Mouse (Mus musculus) kidney, adult 2 months (tissue): ENCODE measurements around the gene Wnk1. TPM values are rescaled to one million over a fixed set of nuclear protein-coding genes. Genes with fewer than 3 reads are reported as not detected.
"Not testable (repeated sequence)": the region's sequence is repeated elsewhere in the genome, so short reads cannot be mapped to it uniquely, and the experiment has no call there.

Source experiments
- DNase-seq: peaks from one replicate; pipeline ENCODE4 v3.0.0; 2021
- H3K27ac ChIP-seq: fragments of 200-500 bp; 2 replicates; pipeline ENCODE4 v1.5.1; 2012; ENCODE audit warnings: low read depth, low read length, control low read depth, inconsistent platforms; ENCODE audit not compliant: insufficient read depth
- H3K27me3 ChIP-seq: fragments of 200-500 bp; replicated peaks from 2 replicates; pipeline ENCODE4 v1.6.1; 2012; ENCODE audit warnings: mild to moderate bottlenecking, moderate library complexity, low read length, inconsistent platforms; ENCODE audit not compliant: control insufficient read depth, insufficient read depth
- H3K36me3 ChIP-seq: fragments of 200-500 bp; 2 replicates; pipeline ENCODE4 v1.6.1; 2012; ENCODE audit warnings: mild to moderate bottlenecking, moderate library complexity, low read length, inconsistent platforms; ENCODE audit not compliant: control insufficient read depth, insufficient read depth
- H3K4me1 ChIP-seq: fragments of 200-500 bp; 2 replicates; pipeline ENCODE4 v1.6.1; 2011; ENCODE audit warnings: low read length; ENCODE audit not compliant: control insufficient read depth, insufficient read depth
- H3K4me3 ChIP-seq: fragments of 200-500 bp; 2 replicates; pipeline ENCODE4 v1.5.1; 2011; ENCODE audit warnings: mild to moderate bottlenecking, low read depth, low read length, control low read depth; ENCODE audit not compliant: insufficient read depth
- CTCF ChIP-seq: fragments of 200-500 bp; conservative IDR thresholded peaks from 2 replicates; pipeline ENCODE4 v1.5.1; 2011; ENCODE audit warnings: low read depth, mild to moderate bottlenecking, control low read depth, low read length, moderate library complexity, mixed read lengths; ENCODE audit not compliant: insufficient read depth, insufficient read length
- POLR2A ChIP-seq: fragments of 200-500 bp; IDR thresholded peaks from one replicate; pipeline ENCODE4 v1.6.1; 2011; ENCODE audit warnings: low read depth, low read length, control low read depth
- WGBS: fragments of 180-500 bp; shearing (Covaris S2); methylation state at CpG from one replicate; pipeline ENCODE4 v1.1.7; 2018; 5-methylcytosine and 5-hydroxymethylcytosine counted together
- polyA plus RNA-seq: library from polyadenylated mRNA; depleted of rRNA; stranded (reverse); fragments of >200 nt; gene quantifications from 2 replicates; pipeline ENCODE4 v1.2.3, GENCODE M21; 2012; rRNA removed

Gene Wnk1
- polyA plus RNA-seq = 135 and 155 TPM in 2 replicates

DNA sequence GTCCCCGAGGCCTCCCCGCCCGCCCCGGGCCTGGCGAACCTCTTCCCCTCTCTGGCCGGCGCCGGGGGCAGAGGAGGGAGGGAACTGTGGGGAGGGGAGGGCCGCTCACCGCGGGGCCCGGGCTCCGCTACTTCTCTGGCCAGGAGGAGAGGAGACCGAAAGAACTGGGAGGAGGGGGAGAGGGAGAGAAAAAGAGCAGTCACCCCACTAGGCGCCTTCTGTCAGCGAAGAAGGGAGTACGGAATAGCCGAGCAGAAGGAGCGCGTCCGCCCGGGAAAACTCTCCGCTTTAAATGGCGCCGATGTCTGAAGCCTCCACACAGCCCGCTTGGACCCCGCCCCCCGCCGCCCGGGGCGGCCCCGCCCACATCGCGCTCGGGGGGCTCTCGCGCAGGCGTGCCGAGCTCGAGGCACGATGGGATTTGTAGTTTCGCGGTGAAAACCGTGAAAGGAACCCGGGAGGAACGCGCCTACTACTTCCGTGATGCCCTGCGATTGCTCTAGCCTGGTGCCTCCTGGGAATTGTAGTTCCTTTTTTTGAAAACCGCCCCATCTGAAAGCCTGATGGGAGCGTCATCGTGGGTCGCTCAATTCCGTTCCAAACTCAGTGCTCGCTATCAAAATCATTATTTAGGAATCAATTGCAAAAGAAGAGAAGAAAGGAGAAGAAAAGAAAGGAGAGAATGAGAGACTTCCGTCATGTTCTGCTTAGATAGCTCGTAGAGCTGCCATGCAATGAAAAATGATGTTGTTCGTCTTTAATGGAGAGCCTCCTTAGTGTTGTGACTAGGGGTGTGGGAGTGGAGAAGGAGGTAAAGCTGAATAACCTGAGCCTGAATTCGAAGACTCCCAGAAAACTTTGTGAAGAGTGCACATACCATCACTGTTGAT lies at the start of gene Wnk1:
Gene Wnk1, minus strand, starts transcription at position 307 of the 890 bp plus-strand sequence.
- Histone ChIP-seq H3K27ac (peak within 1 kb of the TSS; percentile 92), H3K4me3 (peak within 1 kb of the TSS; percentile 86), H3K27me3 (no peaks in the 10 kb centered on the region), H3K36me3 (no peaks in the 10 kb centered on the region), H3K4me1 (peaks cover 3% of the 10 kb centered on the region; the same call in 1 of the 2 replicates)
- DNase-seq = peak; percentile 99
- TF ChIP-seq POLR2A = peak; percentile 86
- no peak for TF ChIP-seq CTCF
- WGBS = under 1% methylated on average over 57 of the region's 59 CpGs

DNA sequence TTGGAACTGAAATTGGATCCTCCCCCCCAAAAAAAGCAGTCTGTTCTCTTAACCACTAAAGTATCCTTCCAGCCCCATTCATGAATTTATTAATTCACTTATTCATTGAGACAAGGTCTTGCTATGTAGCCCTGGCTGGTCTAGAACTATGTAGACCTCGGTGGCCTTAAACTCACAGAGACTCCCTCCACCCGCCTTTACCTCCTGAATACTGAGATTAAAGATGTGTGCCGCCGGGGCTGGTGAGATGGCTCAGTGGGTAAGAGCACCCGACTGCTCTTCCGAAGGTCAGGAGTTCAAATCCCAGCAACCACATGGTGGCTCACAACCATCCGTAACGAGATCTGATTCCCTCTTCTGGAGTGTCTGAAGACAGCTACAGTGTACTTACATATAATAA lies 48.6 kb upstream of the Wnk1 start:
- whole genome bisulfite sequencing = 94% methylated on average over 8 of the region's 8 CpGs
- DNase-seq, H3K27ac ChIP-seq, H3K36me3 ChIP-seq, H3K4me3 ChIP-seq, H3K27me3 ChIP-seq, H3K4me1 ChIP-seq: not testable (repeated sequence)

DNA sequence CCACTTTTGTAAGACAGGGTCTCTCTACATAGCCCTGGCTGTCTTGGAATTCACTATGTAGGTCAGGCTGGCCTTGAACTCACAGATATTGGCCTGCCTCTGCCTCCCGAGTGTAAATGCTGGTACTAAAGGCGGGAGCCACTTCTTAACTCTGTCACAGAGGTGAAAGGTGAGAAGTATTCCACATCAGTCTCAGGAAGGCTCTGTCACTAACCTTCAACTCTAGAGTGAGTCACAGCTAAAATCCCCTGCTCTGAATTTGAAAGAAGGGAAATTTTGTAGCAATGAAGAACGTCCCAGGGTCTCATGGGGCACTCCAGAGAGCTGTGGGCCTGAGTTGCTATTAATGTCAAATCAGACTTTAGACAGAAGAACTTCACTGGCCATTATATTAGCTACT lies 47.4 kb upstream of the Wnk1 start:
- H3K27ac ChIP-seq = no peak overlapping the region
- no peak for DNase-seq
- no peaks in the 10 kb centered on the region for H3K36me3 ChIP-seq
- H3K4me3 ChIP-seq = no peak overlapping the region
- 89% methylated on average over 3 of the region's 3 CpGs for WGBS
- TF ChIP-seq POLR2A = no peak
- no peak for TF ChIP-seq CTCF
- H3K4me1 ChIP-seq = no peaks in the 10 kb centered on the region
- no peaks in the 10 kb centered on the region for H3K27me3 ChIP-seq

DNA sequence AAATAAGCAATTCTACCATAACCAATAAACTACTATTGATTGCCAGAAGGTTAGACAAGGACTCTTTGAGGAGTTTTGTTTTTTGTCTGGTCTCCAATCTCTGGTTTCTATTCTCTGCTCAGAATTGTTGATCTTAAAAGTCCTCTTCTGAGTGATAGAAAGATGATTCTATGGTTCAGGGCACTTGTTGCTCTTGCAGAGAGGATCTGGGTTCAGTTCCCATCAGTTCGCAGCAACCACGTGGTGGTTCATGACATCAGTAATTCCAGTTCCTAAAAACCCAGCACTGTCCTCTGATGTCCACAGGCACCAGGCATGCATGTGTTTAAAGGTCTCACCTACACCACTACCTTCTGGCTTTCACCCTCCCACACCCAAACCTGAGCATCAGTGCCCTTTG lies 46.5 kb upstream of the Wnk1 start:
- no peak overlapping the region for H3K4me3 ChIP-seq
- no peak for DNase-seq
- no peaks in the 10 kb centered on the region for H3K4me1 ChIP-seq
- no peaks in the 10 kb centered on the region for H3K36me3 ChIP-seq
- no peaks in the 10 kb centered on the region for H3K27me3 ChIP-seq
- 87% methylated on average over 2 of the region's 2 CpGs for WGBS
- H3K27ac ChIP-seq = no peak overlapping the region
- no peak for TF ChIP-seq CTCF
- TF ChIP-seq POLR2A = no peak

DNA sequence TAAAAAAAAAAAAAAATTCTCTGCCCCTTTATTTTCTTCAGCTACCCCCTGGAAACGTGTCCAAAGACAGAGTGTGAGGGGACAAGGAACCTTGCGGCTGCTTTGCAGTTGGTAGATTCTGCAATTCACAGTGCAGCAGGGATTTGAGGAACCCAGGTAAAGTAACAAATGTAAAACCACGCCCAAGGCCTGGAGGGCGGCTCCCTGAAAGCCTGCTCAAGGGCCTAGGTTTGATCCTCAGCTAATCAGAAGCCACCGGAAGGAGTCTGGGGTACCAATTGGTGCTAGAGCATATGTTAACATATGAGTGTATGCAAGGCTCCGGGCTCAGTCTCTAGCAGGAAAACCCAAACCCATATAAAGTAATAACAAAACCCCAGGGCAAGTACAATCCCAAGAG lies 45.0 kb upstream of the Wnk1 start:
- TF ChIP-seq CTCF (no peak), POLR2A (no peak)
- 82% methylated on average over 6 of the region's 6 CpGs for WGBS

DNA sequence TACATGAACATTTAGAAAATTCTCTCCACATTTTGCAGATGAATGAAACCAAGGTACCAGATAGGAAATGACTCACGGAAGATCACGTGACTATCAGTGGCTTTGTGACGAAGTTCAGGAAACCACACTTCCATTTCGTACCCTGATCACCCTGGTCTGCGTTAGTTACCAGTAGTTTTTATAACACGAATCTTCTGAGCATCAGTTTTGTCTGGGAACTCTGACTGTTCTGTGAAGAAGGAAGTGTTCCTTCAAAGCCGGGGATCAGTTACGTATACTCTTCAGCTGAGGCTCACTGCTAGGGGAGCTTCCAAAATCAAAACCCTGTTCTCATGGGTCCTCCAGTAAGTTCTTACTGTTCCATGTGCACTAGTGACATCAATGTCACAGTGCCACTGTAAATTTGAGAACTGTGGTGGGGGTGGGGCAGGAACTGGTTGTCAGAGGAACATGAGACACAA lies 44.5 kb upstream of the Wnk1 start:
- Histone ChIP-seq H3K4me3 (no peak overlapping the region), H3K4me1 (no peaks in the 10 kb centered on the region), H3K27me3 (no peaks in the 10 kb centered on the region), H3K36me3 (no peaks in the 10 kb centered on the region), H3K27ac (no peak overlapping the region)
- no peak for DNase-seq
- TF ChIP-seq CTCF (no peak), POLR2A (no peak)
- WGBS = 75% methylated on average over 8 of the region's 8 CpGs

More for the DNA sequence above, 45.0 kb upstream of the Wnk1 start:
- no peak overlapping the region for H3K27ac ChIP-seq
- no peaks in the 10 kb centered on the region for H3K27me3 ChIP-seq
- no peaks in the 10 kb centered on the region for H3K36me3 ChIP-seq
- no peak overlapping the region for H3K4me3 ChIP-seq
- no peak for DNase-seq
- no peaks in the 10 kb centered on the region for H3K4me1 ChIP-seq

DNA sequence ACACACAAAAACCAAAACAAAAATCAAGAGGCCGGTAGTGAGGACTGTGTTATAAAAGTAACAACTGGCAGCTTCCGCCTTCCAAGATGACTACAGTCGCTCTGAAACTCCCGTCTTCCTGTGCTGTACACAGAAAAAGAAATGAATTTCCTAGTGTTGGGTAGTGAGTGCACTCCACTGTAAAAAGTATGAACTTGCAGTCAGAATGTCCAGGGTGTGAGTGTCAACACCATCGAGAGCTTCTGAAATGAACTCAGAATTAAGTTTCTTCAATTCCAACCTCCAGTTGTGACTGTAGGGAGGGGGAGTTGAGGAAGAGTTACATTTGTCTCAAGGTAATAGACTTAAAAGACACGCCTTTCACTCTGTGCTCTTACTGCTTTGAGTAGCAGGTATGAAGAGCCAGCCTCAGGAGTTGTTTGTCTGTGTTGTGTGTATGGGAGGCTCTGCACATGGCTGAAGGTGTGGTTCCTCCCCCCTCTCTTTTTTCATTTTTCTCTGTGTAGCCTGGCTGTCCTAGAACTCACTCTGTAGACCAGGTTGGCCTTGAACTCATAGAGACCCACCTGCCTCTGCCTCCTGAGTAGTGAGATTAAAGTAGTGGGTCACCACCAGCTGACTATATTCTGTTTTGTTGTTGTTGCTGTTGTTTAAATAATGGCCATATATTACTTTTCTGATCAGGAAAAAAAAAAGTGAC lies 43.9 kb upstream of the Wnk1 start:
- Histone ChIP-seq H3K4me1 (no peaks in the 10 kb centered on the region), H3K36me3 (no peaks in the 10 kb centered on the region), H3K27me3 (no peaks in the 10 kb centered on the region), H3K4me3 (no peak overlapping the region), H3K27ac (no peak overlapping the region)
- TF ChIP-seq POLR2A = no peak
- no peak for TF ChIP-seq CTCF
- no peak for DNase-seq
- 92% methylated on average over 6 of the region's 6 CpGs for WGBS
